Mouse (Mus musculus) adrenal gland, adult (tissue): ENCODE measurements around the gene Myof.

Experiments
- DNase-seq, 2 experiments: peaks; one replicate each; pipeline ENCODE4 v3.0.0; 2022 to 2023; ENCODE audit warnings: low spot score in 1 of 2; ENCODE audit not compliant: inconsistent age in 2 of 2

The Myof gene

DNA sequence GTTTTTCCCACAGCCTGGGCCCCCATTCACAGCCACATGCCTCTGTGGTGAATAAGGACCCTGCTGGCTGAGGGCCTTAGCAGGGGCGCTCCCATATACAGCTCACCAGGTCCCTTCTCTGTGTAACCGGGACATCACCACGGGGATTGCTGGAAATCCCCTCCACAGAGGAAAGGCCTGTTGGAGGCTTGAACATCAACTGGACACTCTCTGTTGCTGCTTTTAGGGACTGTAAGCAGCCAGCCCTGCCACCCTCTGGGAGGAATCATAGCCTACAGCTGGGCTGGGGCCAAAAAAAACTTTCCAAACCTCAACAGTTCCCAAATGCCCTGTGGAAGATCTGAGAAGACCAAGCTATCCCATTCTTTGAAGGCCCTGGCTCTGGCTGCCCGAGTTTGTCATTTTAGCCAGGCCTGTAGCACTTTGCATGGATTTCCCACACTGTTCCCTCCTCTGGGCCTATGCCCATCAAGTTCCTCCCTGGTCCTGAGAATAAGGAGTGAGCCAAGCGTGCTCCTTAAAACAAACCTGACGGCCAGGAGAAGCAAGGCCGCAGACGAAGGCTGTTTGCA is 38.5 kb downstream of the Myof start:
- DNase-seq: no peak

DNA sequence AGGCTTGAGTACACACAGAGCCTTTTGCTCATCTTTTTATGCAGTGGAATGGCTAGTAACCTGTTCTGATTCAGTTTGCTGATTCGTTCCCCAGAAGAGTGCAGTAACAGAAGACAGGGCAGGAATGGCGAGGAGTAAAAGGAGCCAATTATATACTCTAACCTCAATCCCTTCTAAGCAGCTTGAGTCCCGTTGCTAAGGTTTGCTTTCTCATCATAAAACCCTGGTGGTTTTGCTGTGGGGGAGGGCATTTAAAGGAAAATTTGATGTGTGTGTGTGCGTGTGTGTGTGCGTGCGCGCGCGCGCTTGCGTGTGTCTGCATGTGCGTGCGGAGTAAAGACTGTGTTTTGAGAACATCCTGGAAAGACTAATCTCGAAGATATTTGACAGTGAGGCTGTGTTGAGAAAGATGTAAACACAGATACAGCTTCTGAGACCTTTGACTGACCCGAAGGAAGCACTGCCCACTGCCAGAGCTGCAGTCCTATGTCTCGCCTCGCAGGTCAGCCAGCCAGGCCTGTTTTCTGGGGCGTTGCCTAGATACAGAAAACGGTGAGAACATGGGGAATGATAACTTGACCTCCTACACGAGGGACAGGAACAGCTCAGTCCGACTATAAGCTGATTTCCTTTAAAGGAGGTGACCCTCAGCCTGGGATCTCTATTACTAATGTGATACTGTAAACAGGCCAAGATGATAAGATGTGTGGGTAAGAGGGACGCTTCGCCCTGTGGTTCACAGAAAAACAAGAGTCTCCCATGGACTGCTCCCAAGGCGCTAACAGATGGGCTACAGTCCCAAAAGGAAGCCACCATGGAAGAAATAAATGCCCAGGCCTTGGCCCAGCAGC is 39.5 kb downstream of the Myof start:
- DNase-seq: peak in 1 of 2 experiments; percentile 27

DNA sequence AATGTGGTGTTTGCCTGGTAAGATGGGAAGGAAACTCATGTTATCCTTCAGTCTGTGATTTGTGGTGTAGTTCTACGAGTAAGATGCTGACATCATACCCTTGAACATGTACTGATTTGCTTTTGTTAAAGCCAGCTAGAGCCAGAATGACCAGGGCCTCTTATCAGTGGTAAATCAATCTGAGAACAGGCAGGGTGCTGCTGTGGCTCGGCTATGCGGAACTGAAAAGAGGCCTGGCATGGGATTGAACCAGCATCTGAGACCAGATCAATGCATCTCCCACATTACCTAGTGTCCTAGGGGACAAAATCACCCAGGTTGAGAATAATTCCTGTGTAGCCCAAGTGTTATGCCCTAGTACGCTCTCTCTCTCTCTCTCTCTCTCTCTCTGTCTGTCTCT is 40.6 kb downstream of the Myof start:
- DNase-seq: no peak

DNA sequence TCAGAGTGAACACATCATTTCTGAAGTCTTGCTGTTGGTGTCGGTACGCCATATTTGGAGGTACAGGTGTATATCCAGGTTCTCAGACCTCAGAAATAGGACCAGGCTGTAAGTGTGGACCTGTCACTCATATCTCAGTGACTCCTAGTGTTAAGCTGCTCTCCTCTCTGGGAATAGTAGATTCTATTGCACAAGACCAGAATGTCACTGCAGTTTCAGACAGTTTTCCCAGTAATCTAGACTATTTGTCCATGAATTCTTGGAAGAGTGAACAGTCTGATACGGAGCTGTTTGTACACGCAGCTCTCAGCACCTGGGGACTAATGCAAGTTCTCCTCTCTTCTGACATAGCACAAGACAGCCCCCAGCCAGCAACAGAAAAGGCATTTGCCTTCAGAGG is 42.4 kb downstream of the Myof start:
- DNase-seq: peak in 1 of 2 experiments; percentile 55

DNA sequence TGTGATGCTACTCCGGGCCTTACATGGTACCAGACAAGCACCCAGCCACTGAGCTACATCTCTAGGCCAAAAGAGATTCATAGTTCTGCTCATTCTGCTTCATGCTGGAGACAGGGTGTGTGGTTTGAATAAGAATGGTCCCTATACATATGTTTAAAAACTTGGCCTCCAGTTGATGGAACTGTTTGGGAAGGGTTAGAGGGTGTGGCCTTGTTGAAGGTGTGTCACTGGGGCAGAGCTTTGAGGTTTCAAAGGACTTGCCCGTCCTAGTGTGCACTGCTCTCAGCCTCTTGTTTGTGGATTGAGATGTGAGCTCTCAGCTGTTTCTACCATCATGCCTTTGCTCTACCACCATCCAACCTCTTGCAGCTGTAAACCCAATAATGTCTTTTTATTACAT is 43.4 kb downstream of the Myof start:
- no peak for DNase-seq

DNA sequence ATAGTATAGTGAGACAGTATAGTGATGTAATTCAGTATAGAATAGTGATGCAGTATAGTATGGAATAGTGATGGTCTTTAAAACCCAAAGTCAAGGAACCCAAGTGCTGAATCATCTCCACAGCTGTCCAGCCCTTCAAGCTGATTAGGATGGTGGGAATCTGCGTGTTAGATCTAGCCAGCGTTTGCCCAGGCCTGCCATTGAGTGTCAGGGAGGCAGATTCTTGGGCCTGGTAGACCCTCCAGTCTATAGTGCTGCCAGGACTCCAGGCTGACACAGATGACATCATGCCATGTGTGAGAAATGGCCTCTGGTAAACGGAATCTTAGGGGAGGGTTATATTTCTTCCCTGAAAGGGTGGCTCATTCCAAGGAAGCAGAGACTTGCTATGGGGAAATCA is 49.1 kb downstream of the Myof start:
- DNase-seq: no peak

DNA sequence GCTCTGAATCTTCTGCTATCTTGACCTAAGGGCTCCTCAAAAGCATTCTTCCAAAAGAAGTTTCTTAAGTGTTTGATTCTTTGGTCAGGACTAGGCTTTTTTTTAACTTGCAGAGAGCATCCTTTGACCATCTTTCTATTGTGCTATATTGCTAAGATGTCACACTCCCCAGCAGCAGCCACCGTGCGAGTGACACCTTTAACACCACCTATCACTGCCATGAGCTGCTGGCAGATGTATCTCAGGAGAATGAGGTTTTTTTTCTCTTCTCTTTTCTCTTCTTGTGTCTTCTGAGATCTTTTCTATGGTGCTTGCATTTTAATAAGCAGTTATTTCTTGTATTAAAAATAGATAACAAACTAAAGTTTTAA is 51.2 kb downstream of the Myof start:
- no peak for DNase-seq

DNA sequence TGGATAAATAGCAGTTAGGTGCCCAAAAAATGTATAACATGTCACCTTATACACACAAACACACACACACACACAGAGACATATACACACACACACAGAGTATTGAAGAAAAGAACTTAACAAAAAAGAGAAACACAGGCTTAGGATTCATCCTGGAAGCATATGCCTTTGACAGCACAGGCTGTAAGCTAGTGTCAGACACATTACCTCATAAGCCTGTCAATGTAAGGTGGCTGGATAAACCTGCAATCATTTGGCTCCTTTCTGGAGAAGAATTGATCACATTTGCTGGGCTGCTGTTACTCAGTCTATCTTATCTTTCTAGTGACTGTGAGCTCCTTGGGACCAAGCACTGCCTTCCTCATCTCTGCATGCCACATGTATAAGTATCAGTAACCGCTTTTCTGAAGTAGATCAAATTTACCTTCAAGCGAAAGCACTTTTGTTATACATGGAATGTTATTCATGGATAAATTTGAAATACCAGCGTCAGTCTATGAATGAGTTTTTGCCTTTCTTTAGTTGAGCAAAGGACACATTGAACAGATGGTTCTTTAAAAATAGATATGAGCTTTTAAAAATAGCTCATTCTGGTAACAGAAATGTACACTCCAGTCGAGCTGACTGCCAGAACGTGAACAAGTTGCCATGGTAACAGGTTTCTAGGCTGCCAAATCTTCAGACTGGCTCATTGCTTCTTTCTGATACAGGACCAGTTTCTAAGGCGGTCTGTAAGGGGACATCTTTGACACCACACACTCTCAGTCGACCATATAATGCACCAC is 51.8 kb downstream of the Myof start:
- peak in 1 of 2 experiments; percentile 31 for DNase-seq

DNA sequence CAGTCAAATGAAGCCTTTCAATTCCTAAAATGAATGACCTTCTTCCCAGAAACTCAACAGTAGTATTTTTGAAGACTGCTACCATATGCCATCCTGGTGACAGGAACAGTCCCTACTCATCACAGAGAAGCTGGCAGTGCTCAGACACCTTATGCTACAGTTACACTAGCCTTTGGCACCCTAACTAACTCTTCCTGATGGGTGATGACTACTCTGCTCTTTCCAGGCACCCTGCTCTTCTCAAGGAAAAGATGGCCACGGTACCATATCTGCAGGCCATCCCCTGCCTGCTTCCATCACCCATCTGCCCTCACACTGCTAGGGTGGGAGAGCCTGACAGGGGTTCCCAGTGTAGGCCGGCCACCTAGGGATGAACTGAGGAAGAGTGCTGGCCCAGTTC is 53.4 kb downstream of the Myof start:
- DNase-seq: no peak

DNA sequence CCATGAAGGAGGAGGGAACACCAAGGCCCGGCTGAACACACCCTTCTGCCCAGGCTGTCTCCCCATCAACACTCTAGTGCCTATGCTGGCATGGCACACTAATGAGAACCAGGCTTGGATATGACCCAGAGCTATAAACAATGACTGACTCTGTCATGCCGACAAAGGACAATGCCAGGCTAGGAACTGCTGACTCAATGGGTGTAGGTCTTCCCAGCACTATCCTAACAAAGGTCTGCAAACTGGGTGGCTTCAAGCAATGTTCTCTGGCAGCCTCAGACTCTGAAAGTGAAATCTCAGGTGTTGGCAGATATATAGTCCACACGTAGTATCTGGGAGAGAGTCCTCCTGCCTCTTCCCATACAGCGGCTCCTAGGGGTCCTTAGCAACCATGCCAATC is 55.2 kb downstream of the Myof start:
- DNase-seq: no peak

DNA sequence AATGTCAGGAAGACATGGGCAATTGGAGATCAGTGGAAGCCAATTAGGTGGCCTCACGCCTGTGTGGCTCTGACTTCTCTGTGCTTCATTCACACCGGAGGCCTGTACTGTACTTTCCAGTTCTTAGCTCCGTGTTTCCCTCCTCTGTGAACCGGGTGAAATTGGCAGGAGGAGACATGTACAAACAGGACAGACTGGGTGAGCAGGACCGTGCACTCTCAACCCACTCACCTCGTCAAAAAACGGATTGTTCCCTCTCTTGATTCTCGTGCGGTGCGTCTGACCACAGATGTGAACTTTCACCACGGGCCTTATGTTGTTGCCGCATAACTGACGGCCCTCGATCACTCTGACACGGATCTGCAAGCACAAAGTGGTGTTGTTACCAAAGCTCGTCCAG is 57.6 kb downstream of the Myof start:
- no peak for DNase-seq

DNA sequence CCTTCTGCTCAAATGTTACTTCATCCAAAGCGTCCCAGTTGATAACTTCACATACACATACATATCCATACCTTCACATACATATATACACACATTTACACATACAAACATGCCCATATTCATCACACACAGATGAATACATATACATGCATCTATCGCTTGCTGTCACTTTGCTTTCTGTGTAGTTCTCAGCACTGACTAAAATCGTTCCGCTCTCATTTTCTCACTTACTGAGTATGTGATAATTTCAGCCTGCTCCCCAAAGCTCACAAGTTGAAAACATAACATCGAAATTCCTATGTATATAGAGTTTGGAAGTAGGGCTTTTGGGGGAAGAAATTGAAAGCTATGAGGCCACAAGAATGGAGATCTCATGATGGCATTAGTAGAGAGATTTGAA is 67.4 kb downstream of the Myof start:
- DNase-seq: no peak

DNA sequence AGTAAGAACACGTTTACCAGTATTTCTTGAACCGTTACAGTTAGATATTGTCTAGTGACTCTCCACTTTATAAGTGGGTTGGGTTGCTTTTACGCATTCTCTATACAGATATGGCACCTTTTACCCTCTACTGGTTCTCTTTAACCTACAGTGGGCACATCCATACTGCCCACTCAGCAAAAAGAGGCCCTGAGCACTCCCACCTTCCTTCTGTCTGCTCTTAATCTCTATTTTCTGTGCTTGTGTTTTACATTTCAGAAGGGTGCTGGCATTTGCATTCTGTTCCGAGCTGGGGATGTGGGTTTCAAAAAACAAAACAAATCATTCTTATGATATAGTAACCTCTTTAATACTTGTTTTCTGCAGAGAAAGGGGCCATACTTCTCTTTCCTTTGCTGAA is 72.8 kb downstream of the Myof start:
- DNase-seq: no peak

DNA sequence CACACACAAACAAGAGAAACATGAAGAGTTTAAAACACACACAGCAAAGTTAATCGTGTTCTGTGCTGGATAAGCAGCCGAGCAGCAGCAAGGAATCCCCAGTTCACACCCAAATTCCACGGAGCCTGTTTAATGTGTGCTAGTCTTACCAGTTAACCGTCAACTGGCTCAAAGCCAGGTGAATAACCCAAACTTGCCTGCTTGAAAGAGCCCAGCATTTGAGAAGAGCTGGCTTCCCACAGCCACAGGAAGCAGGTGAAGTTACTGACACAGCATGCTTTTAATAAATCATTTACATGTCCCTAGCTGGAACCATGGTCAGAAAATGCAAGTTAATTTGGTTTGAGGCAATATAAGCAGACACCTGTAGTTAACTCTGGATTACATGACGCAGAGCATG is 73.4 kb downstream of the Myof start:
- DNase-seq: no peak

DNA sequence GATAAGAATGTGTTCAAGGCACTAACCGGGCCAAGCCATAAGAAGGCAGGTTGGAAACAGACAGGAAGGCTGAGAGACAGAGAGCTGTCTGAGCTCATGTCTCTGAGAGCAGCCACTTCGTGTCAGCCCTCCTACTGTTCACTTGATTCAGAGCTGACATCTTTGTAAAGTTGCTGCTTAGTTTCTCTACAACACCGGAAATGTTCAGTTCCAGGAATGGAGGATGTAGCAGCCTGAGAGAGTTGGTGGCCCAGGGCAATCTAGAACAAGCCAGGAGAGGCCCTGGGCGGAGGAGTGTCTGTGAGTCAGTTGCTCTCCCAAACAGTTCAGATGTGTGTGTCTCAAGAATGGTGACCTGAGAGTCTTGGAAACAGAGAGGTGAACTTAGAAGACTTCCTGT is 77.5 kb downstream of the Myof start:
- DNase-seq: no peak

DNA sequence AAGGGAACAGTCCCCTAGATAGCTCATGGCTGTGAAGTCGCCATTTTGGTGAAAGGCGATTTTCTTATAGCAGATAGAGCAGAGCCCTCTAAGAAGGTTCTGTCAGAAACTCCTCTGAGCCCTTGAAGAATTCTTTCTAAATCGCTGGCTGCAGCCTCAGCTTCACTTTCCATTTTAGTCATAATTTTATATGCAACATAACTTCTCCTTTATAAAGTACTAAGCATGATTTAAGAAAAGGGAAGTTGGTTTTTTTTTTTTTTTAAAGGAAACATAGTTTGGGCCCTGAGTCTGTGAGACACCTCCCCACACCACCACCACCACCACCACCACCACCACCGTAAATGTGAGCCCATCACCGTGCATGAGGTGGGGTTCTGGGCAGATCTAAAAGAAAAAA is 80.0 kb downstream of the Myof start:
- no peak for DNase-seq

DNA sequence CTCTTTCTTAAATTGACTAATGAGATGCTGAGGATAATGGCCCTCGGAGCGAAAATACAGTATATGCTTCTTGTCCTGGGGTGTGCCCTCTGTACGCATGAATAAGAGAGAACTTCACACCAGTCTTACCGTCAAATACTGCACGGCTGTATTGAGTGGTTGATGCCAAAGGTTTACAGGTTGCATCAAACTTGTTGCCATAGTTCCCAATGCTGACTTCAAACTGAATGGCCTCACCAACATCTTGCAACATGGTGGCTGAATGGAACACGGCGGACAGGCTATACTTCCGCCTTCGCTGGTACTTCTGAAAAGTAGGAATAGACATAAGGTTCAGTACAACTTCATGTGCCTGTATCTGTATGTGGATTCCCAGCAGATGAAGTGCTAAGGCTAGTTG is 82.6 kb downstream of the Myof start:
- no peak for DNase-seq

DNA sequence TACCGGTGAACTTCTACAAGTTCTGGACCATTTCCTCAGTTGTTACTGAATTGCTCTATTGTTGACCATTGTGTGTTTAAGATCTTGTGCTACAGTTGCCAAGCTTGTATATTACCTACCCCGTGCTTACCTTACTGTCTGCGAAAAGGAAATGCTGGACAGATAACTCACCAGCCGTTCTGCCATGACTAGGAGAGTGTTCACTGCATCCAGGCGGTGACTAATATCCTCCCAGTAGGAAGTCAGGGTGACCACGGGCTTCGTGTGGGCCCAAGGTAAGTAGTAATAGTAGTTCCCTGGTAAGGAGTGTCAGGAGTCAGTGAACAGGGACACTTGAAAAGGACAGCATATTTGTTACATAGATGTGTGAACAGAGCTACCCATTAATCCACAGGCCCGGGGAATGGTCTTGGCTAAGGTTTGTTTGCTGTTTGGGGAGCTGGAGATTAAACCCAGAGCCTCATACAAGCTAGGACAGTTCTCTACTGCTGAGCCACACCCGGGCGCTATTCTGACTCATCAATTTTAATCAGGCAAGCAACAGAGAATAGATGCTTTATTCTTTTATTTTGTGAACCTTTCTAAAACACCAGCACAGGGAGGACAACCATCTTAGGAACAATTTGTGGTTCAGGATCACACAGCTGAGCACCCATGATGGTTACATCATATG is 83.7 kb downstream of the Myof start:
- no peak for DNase-seq

DNA sequence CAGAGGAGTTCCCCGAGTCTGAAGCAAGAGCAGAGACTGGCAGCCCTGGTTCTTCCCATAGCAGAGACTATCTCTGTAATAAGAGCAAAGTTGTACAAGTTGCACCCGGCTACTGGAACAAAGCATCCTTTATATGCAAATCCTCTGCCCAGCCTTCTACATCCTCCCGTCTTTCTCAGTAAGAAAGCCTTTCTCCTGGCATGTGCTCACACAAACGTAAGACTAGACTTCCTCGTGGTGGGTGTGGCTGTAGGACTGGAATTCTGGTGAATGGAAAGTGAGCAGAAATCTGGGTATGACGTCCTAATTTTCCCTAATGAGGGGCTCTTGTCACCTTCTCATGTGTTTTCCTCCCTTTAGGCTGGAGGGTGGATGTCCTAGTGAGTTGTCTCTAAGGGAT is 84.3 kb downstream of the Myof start:
- DNase-seq: no peak

DNA sequence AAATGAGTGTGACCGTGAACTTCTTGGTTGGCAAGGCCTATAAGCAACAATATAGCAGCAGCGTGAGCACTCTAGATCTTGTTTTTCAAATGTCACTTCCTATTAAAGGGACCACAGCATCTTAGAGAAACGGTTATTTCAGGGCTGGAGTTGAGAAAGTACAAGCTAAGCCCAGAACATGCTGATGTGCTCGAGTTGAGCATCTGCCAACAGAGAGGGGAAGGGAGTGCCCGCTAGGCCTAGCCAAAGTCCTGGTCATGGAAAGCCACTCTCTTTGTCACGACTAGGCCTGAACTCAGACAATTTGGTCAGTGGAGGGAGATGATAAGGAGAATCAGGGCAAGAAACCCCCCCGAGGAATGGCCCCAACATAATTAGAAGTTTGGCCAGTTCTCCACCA is 86.1 kb downstream of the Myof start:
- peak; percentile 34 to 46 for DNase-seq

DNA sequence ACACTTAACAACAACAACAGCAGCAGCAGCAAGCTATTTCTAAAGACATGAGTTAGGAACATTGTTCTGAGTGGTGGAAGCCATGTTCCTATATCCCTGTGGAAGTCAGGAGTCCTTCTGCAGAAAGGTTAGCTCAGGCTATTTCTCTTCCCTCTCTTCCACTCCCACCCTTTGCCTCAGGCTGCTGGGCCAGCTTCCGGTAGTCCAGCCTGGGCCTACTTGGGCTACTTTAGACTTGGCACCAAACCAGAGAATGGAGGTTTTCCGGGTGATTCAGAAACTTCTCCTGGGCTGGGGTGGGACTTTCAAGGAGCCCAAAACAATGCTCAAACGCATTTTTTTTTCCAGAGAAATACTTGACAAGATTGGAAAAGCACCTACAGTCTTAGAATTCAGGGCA is 87.4 kb downstream of the Myof start:
- DNase-seq: peak; percentile 15 to 63
